Mouse (Mus musculus) kidney, postnatal 10 days (tissue): ENCODE measurements at regions not wholly inside any gene's neighbourhood (a gene's known extent, or its start where the extent isn't known, plus 50 kb on each side); places are given as distances from the start of the nearest gene placed in this dataset.

Source experiments
- DNase-seq: peaks from one replicate; pipeline ENCODE4 v3.0.0; 2021; ENCODE audit warnings: mixed read lengths

DNA sequence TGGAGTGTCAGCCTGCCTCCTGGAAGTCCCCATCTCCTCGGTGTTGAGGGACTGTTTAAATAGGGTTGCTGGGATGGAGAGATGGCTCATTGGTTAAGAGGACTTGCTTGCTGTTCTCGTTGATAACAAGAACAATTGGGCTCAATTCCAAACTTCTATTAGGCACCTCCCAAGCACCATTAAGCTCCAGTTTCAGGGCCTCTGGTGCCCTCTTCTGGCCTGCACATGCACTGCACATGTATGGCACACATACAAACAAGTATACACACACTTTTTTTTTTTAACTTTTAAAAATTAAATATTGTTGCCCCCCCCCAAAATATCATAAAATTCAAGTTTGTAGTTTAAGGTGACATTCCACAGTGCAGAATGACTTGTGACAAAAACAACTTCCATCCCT lies 162.3 kb downstream of the Bmp7 start:
- DNase-seq, result no peak

DNA sequence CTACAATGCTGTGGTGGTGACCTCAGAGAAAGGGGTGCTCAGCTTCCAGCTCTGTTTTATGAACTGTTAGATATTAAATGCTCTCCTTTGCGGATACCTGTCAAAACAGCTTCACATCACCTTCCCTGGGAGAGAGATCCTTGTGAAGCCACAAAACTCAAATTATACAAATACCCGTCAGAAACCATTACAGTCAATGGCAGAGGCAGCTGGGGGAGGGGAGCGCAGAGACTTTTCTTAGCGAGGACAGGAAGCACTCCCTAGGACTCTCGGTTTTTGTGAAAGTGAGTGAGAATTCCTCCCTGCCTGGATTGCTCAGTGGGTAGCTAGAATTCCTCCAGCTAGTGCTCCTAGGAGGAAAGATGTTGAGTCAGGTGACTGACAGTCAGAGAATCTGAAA lies 161.0 kb downstream of the Bmp7 start:
- DNase-seq, result no peak

DNA sequence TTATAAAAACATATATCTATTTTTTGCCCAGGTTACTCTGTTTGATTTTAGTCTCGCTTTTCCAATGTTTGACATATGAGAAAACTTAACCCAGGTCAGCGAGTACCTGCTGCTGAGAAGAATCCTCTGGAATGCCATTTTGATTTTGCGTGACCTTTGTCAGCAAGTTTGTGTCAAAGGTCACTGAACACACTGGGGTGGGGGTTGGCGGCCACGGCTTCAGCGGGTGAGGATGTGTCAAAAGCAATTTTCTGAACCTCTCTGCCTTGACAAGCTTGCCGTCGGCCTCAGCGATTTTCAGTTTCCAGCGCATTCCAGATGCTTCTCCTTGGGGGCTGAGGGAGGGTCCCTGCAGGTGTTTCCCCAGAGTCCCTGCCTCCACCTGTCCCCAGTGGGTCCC lies 157.4 kb downstream of the Bmp7 start:
- no peak for DNase-seq

DNA sequence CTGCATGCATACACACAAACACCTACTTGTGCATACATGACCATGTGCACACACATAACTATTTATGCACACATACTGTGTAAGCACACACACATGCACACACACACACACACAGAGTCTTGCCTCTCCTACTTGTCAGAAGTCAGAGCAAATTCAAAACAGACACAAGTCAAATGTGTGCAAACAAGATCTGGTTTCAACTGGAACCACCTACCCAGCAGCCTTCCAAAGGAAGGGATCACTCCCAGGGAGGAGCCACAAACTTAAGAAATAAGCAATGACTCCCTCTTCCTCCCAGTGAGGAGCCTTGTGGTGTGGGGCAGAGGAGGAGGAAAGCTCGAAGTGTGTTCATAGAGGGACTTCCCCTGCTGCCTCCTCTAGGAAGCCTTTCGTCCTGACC lies 153.8 kb downstream of the Bmp7 start:
- no peak for DNase-seq

GRCm38 (mm10) chr2:172787203-172787944 lies 152.7 kb downstream of the Bmp7 start:
- no peak for DNase-seq

- DNase-seq, result no peak
These were observed 150.9 kb downstream of the Bmp7 start for GRCm38 (mm10) chr2:172789260-172789659.

- DNase-seq, result no peak
These were observed 147.6 kb downstream of the Bmp7 start for GRCm38 (mm10) chr2:172792555-172792954.

- no peak for DNase-seq
These were observed 146.1 kb downstream of the Bmp7 start for GRCm38 (mm10) chr2:172793991-172794390.

DNA sequence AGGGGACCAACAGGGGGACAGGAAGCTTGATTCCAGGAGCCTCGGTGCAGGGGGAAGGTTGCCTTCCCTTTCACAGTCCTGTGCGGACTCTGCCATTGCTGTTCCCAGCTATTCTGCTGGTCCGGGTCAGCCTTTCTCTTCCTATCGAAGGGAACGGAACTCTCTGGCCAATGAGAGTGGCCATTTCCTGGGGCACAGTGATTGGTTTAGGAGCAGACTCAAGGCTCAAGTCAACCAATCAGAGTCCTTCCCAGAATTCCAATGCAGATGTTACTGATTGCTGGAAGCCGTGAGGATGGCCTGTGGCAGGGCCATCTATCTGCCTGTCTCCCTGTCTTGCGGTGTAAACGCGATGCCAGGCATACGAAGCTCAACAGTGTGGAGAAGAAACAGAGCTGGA lies 145.3 kb downstream of the Bmp7 start:
- no peak for DNase-seq

DNA sequence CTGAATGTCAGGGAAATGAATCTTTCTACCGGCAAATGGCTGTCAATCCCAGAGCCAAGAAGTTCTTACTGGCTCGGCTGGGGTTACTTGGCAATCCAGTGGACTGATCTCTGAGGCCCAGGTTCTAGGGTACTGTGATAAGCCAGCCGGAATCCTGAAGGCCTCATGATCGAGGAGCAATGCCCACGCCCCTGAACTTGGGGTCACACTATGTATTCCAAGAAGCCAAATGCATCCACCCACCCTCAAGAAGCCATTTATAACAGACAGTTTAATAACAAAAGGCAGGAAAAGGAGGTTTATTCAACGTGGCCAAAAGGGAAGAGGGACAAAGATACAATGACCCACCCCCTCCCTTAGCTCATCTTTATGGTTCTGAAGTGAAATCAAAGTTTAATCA lies 144.0 kb downstream of the Bmp7 start:
- DNase-seq, result no peak

GRCm38 (mm10) chr2:172796955-172797354 lies 143.2 kb downstream of the Bmp7 start:
- no peak for DNase-seq

GRCm38 (mm10) chr2:172799951-172800350 lies 140.2 kb downstream of the Bmp7 start:
- DNase-seq, result no peak

DNA sequence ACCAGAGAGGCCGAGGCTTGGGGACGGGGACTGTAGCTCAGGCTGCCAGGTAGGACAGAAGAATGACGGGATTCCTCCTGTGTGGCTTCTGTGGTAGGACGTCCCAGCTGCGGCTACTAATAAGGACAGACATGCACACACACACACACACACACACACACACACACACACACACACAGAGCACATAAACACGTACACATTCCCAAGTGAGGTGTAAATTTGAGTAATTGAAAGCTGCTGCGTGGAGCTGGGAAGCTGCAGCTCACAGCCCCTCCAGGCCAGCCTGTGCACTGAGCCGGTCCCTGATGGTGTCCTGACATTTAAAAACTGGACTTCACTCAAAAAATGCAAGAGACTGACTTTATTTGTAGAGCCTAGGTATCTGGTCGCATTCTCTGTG lies 139.3 kb downstream of the Bmp7 start:
- no peak for DNase-seq

DNA sequence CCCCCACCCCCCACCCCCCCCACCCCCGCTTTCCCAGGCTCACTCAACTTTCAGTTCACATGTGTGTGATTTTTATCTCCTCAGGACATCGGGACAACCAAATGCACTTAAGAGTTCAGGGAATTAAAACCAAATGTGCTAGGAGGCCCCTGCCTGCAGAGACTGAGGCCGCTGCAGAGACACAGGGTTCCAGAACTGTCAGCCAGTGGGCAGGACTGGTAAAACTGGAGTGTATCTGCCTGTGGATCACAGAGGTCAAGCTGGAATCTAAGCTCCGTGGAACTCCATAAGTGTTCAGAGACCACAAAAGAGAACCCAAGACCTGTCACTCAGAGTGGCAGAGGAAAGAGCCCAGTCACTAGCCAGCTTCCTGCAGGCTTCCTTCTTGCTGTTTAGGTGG lies 138.3 kb downstream of the Bmp7 start:
- no peak for DNase-seq

- DNase-seq, result no peak
These were observed 132.7 kb downstream of the Bmp7 start for GRCm38 (mm10) chr2:172807446-172807845.

GRCm38 (mm10) chr2:172809306-172809705 lies 130.8 kb downstream of the Bmp7 start:
- DNase-seq, result no peak

- no peak for DNase-seq
These were observed 126.8 kb downstream of the Bmp7 start for GRCm38 (mm10) chr2:172813319-172813718.

- no peak for DNase-seq
These were observed 126.2 kb downstream of the Bmp7 start for GRCm38 (mm10) chr2:172813906-172814305.

DNA sequence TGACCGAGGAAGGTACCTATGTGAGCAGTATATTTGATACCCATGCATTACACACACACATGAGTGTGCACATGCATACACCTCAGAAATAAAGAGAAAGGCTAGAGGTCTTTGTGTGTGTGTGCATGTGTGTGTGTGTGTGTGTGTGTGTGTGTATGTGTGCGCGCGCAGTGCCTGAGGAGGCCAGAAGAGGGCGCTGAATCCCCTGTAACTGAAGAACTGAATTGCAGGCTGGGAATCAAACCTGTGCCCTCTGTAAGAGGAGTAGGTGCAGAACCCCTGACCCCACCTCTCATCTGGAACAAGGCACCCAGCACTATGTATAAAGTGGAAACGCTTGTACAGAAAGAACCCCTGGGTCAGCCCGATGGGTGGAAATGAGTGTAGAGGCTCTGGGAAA lies 125.0 kb downstream of the Bmp7 start:
- DNase-seq, result no peak

DNA sequence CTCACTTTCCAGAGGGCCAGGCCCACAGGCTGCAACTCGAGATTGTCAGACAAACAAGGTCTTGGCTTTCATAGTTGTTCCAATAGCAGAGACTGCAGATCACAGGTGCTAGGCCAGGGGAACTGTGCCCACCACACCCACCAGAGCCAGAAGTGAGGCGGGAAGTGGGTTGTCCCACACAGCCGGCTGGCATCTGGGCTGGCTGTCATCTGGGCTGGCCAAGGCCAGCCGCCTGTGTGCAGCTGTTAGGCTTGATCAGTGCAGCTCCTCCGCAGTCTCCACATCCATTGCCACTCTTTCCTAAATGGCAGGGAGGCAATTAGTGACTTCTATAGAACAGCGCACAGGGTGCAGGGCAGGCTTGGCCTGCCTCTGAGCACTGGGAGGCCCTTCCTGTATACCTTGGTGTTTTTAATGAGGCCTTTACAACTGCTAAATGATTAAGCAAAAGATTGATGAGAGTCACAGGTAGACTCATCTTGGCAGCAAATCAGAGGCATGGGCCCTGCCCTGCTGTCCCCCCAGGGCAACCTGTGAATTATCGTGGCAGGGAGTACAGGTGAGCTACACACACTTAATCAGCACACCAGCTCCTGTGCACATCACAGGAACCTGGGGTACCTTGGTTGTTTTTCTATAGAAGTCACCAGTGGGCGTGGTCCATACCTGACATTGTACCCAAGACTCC lies 122.9 kb downstream of the Bmp7 start:
- DNase-seq, result no peak
